Mouse (Mus musculus) urinary bladder, postnatal 4 days (tissue): ENCODE results near the gene Fam189a1.

ENCODE experiments used
- DNase-seq, 2 experiments: peaks; one replicate each; pipeline ENCODE4 v3.0.0; 2021 to 2022; ENCODE audit warnings: low spot score in 2 of 2

The Fam189a1 gene

DNA sequence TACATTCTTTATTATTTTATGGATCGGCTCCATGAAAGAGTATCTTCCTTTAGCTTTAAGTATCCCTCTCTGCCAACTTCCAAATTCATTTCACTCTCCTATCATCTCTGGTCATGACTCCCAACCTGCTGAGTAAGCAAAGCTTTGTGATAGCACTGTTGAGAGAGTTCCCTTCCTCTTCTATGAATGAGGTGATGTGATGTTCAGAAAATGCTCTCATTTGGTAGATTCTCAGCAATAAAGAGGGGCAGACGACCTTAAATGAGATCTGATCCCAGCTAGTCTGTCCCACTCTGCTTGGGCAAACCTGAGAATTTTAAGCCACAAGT is 205.6 kb downstream of the Fam189a1 start:
- no peak for DNase-seq

DNA sequence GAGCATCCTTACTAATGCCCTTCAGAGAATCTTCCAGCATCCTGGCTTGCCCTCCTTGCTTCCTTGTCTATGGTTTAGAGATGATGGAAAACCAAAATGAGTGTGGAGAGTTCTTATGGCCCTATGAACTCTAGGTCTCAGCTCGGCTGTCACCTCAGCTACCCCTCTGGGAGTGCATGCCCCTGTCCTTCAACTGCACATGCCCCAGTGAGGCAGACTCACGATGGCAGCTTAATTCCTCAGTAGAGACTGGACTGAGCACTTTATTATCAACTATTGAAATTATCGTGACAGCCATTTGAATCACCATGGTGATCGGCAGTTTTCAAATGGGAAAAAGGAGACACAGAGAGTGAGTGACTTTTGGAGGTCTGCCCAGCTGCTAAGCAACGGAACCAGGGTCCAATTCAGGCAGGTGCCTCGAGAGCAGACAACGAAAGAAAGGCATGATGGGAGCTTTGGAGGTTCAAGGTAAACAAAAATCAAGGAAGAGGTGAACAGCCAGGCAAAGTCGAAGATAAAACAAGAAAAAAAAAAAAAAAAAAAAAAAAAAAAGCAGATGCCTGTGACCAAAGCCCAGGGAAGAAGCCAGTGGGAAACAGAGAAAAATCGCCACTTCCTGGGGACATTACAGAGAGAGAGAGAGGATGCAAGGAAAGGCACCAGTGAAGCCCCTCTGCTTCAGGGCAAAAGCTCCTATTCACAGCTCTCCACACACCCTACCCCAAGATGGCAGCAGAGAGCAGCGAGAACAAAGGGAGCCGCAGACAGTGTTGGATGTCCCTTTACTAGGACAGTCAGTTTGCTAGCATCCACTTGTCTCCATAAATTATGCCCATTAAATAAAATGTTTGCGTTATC is 206.2 kb downstream of the Fam189a1 start:
- no peak for DNase-seq

DNA sequence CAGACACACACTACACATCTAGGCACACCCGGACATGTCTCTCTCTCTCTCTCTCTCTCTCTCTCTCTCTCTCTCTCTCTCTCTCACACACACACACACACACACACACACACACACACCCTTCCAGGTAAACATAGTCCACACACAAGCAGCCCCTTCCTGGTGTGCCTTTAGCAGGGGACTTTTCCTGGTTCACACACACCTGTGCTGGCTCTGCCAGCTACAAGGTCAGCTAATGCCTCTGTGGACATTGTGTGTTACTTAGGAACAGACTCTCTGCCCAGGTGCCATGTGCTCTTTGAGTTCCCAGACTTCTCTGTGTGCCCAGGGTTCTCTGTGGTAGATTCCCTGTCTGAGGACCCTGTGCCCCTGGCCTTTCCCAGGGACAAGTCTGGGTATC is 206.9 kb downstream of the Fam189a1 start:
- no peak for DNase-seq

DNA sequence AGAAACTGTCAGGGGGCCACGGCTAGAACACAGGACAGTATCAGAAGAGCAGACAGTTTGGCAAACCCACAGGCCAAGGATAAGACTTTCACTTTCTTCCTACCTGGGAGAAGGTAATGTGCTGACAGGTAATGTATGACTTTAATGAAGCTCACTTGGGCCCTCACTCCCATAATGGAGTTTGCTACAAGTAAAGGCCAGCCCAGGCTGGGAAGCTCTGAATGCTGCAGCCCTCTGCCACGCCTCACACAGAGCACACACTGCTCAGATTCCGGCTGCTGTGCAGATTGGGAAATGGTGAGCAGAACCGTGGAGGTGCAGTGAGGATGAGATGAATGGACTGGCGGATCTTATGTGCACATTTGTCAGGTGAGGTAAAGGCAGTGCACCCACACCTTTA is 211.7 kb downstream of the Fam189a1 start:
- no peak for DNase-seq

DNA sequence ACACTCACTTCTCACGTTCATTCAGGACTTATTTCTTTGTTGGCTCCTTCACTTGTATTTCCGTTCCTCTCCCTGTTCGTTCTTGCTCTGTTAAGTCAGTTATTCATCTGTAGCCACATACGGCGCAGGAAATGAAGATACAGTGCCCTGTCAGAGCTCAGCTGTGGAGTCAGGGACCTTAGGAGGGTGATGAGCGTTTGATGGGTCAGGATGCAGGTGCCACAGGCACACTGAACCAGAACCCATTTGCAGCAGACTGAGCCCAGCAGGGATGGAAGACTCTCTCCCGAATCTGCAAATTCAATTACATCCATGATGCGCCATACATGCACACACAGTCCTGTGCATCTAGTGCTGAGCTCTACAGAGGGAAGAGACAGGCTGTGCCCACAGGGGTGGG is 212.2 kb downstream of the Fam189a1 start:
- DNase-seq, result no peak

DNA sequence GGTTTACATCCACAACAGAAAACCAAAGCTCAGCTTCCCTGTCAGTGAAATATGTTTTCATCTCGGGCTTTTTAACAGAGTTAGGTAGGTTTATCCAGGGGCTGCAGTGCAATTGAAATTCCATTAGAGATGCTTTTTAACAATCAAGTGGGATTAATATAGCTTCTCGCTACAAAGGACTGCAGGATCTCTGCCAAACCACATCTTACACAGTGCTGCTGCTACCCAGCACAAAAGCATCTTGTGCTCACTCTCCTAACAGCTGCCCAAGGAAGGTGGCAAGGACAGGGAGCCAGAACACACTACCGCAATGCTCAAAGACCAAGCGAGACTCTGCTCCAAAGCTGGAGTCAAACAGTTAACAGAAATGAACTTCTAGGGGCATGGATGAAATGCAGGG is 219.4 kb downstream of the Fam189a1 start:
- no peak for DNase-seq

DNA sequence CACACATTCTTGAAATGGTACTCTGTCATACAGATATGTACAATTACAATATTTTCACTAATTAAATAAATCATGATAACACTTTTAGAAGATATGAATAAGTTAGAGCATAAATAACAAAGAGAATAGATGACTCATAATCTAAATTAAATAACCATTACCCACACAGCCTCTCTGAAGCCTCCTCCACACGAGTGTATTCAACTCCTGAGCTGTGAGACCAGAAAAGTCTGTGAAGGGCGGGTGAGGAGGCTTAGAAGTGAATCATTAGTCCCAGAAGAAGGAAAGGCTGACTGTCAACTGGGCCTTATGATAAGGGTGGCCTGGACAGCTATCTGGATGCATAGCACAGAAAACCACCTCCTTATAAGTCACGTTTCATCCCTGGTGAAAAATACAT is 222.3 kb downstream of the Fam189a1 start:
- DNase-seq, result no peak

DNA sequence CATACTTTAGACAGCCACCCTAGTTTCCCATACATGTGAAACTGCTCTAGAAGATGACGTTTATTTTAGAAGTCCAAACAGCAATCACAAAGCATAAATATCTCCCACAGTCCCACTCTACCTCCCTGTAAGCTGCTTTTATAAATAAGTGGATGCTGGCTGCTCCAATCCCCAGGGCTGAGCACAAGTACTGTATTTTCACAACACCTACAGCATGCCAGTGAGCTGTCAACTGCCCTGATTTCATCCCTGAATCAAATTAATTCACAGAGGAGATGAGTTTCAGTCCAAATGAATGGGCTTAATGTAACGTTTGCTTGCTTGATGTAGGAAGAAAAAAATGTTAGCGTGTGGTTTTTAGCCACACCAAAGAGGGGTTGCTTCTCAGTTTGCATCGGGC is 225.4 kb downstream of the Fam189a1 start:
- no peak for DNase-seq

DNA sequence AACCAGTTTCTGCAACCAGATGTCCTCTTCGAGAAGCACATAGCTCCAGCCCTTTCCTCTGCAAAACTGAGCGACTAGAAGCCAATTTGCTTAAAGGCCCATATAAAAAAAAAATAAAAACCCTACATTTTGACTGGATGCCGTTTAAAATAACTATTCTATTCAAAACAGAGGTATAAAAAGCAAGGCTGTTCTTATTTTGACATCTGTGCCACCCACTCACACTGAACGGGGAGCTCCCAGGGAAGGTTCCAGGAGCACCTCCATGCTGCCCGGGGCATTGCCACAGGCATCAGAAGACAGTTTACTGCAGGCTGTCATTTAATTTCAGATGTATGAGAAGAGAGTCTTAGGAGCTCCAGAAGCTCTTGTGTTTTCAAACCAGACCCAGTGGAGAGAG is 232.5 kb downstream of the Fam189a1 start:
- no peak for DNase-seq

DNA sequence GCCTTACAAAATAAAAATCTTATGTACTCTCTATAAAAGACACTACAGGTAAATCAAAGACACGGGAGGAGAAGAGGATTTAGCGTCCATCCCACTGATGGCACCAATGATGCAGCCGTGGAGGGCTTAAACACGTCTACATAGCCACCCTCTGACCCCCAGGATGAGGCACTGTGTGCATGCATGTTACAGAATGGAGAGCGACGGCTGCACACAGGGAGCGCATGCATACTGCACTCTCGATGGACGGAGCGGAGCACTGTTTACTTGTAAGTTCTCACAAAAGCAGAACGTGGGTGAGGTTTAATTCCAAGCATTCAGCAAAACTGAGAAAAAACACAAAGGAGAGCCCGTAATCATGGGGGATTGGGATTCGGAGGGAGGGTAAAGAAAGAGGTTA is 235.2 kb downstream of the Fam189a1 start:
- DNase-seq, result no peak

DNA sequence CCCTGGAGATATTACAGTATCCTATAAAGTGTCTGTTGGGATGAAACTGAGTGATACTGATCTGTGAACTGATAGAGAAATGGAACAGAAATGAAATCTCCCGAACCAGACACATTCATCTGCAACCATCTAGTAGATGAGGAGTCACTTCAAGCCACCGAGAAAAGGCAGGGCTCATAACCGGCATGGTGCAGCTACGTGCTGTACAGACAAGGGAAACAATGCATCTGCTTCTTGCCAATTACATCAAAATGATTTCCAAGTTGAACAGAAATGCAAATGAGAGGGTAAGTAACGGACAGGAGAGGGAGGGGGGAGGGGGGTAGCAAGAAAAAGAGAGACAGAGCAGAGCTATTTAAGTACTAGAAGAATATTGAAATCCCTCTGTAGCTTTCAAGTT is 235.6 kb downstream of the Fam189a1 start:
- DNase-seq, result no peak

DNA sequence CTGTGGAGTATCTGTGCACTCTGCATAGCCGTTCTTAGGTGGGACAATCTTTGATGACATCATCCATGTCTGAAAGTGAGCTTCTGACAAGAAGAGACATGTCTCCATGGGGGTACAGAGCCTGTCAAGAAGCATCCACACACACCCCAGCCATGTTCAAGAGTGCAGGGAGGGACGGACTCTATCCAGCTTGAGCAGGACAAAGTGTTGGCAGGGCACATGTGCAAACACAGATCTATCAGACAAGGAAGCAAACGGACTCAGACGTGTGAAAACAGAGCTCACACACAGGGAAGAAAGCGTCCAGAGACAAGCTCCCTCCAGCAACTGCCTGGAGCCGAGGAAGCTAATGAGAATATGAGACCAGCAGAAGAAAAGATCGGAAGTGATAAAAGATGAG is 239.7 kb downstream of the Fam189a1 start:
- no peak for DNase-seq

DNA sequence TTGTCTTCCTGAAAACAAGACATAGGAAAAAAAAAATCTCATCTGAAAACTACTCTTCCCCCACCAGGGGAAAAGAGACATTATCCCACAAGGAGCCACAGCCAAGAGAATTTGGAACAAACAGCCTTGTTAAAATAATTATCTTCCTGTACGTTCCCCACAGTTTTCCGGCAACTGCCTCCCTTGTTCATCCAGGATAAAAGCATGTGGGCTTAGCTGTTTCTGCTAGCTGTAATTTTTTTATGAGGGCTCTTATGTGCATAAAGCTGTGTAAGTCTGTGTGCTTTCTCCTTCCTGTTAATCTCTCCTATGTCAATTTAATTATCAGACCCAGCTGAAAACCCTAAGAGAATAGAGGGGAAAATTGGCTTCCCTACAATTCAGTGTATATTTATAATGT is 241.2 kb downstream of the Fam189a1 start:
- no peak for DNase-seq

DNA sequence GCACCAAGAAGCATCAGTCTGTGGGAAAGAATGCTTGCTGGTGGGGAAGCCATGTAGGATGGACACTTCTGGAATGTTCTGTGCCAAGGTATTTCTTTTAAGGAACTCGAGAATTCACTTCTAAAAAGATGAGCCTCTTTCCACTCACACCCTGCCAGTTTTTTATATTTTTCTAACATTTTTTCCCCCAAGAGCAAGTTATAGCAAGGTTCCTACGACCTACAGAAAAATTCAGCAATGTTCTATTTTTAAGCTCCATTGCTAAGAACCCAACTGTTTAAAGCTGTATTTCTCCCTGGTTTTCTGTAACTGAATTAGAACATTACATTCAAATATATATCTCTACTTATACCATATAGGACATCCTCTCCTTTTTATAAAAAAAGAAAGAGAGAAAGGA is 244.4 kb downstream of the Fam189a1 start:
- DNase-seq, result no peak

DNA sequence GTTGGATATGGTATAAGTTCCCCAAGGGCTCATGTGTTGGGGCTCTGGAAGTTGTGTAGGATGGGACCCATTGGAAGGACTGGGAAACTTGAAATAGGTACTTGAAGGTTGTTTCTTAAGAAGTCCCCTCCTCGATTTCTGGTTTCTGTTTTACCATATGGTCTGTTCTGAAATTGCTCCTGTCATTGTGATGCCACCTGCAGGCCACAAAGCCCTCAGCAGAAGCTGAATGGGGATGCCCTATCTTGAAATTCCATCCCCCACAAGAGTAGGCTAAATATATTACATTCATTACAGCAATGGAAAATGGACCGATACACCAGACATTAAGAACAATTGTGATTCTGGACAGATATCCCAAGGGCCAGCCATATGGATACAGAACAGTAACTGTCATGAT is 246.2 kb downstream of the Fam189a1 start:
- no peak for DNase-seq

DNA sequence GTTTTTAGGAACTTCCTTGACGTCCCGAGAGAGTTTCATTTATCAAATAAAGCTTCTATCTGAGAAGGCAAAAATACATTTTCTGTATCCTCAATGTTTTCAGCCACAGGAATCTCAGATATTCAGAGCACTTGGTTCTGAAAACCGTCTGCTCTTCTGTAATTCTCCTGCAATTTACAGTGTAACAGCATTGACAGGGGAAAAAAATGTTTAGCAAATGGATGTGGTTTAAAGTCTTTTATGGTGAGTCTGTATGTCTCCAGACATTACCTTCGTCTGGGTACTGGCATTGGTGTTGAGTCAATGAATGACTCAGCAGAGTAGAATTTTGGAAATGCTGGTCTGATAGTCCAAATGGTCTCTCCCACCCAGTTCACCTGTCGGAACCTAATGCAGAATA is 249.4 kb downstream of the Fam189a1 start:
- DNase-seq, result no peak

DNA sequence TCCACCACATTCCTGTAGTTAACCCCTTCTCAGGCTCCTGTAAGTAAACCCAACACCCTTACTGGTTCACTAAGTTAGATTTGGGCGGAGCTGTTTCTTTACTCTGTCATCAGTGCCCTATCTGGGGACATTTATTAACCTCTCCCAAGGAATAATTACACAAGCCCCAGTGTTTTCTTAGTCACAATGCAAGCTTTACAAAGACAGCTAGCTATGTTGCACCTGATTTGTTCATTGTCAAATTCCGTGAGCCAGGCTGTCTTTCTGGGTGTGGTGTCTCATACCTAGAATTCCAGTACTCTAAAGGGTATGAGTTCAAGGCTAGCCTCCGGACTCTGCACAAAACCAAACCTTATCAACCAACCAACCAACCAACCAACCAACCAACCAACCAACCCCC is 250.9 kb downstream of the Fam189a1 start:
- DNase-seq, result no peak

DNA sequence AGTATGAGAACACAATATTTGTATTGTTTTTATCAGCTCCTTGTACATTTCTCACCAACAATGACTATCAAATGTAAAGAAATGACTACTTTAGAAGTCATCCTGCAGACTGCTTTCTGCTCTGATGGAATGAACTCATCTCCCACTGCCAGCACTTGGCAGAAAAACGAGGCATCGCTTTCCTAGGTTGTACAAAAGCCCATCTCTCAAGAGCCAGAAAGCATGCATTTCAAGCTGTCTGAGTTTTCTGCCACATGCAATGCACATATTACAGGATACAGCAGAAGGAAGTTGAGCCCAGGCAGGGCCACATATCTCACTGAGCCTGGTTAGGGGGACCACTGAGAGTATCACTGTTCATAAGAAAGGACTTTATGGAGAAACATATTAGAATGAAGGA is 256.1 kb downstream of the Fam189a1 start:
- DNase-seq, result no peak

DNA sequence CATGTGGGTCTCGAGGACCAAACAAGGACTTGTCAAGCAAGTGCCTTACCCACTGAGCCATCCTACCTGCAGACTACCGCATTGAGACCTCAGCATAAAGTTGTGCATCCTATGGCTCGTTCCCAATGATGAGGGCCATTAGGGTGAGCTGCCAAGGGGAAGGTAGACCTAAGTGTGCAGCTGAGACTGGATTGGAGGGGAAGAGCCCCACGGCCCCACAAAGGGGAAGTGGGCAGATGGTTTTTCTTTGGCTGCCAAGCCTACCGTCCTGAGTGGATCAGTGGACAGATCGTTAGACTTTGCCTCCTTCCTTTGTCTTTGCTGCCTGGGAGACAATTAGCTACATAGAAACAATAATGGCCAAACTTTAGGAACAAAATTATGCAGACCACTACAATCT is 259.8 kb downstream of the Fam189a1 start:
- DNase-seq, result no peak

DNA sequence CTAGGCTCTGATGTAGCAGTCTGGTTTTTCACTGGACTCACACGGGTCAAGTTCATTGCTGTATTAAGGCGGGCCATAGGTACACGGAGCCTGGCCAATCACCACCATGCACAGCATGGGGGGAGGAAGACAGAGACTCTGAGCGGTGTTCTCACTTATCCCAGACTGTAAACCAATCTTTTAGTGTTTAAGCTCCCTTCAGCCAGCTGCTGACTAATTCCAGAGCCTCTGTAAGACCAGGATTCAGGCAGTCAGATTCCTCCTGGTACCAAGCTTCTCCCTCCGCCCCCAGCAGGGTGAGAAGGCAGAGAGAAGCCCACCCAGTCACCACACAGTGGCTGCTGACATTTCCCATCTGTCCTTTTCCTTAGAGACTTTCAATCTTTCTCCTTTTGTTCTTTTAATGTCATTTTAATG is 260.7 kb downstream of the Fam189a1 start:
- DNase-seq, result no peak

DNA sequence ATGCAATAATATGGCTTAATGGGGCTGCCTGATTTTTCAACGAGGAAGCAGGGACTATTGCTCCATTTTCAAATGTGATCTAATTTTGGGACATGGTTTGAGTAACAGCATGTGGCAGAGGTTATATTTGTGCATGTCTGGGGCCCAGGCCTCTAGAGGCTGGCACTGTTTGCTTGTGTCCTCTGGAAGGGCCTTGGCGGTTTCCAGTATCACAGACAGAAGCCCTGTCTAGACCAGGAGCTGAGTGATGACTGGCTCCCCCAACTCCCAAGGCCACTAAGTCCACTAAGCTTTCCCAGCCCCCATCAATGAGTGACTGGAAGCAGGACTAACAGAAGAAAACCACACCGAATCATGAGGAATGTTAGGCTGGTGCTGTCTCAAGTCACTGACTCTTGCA is 265.2 kb downstream of the Fam189a1 start:
- no peak for DNase-seq

DNA sequence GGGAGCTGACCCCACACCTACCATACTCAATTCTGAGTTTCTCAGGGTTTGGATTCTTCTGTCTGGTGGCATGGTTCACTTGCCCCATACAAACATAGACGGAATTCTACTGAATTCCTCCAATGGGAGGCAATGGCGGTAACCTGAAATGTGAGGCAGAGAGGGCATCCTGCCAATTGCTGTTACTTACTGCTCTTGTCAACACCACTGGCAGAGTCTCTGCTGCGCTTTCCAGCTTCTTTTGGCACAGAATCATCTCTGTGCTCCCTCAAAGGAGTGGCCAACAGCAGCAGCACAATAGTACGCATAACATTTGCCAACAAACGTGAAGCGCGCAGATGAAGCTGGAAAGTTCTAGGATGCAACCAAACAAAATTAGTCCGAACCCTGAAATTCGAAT is 266.5 kb downstream of the Fam189a1 start:
- peak in 1 of 2 experiments; percentile 26 for DNase-seq

DNA sequence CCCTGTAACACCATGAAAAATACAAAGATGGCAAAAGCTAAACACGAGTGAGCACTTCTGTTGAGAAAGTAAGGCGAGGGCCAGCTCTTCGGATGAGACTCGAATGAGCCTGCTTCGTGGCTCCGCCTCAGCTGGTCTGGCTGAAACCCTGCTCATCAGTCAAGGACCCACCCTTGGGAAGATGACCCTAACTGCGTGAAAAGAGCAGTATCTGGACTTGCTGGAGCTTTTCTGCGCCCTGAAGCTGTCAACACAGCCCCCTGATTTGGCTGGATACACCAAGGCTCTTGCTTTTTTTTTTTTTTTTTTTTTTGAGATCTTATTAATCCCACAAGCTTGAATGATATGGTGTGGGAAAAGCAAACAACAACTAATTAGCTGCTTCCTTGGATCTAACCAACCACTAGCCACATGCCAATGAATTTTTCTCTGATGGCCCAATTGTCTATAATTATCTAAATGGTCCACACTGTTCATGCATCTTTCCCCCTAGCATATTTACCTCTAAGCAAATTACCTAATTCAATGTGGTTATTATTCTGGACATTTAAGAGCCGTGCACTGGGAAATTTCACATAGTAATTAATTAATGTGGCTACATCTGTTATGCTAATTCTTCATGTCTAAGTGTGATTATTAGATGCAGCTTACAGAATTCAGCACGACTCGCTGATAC is 272.0 kb downstream of the Fam189a1 start:
- DNase-seq, result no peak

DNA sequence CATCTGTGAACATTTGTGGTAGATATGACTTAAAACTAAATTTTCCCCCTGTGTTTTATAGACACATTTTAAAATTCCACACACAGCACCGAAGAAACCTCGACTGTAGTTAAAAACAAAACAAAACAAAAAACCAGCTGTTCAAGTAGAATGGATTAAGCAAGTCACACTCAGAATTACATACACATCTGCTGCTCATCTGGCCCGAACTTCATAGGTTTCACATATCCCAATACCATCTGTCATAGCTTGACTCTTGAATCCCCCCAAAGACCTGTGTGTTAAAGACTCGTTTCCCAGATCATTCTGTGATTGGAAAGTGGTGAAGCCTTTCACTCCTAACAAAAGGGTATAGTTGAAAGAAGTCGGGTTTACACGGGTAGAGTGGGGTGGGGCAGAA is 274.1 kb downstream of the Fam189a1 start:
- DNase-seq, result no peak
